Mouse (Mus musculus): Measurements from ENCODE around the gene Ptpn6.

Ptpn6 gene

DNA sequence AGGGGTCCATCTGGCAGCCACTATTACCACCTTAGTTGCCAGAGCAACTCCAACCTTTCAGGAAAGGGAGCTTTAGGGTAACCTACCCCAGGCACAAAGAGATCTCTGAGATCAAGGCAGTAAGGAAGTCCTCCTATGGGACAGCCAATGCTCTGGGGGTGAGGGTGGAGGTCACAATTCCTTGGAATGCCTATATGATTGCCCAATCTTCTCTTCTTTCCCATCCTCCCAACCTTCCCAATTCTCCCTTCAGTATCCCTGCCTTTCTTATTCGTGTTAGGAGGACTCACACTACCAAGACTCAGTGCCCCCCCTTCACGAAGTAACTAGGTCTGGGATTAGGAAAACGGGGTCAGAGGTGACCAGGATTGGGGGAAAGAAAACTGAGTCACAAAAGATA is 16.8 kb upstream of the Ptpn6 start:
- DNase-seq: no peak

DNA sequence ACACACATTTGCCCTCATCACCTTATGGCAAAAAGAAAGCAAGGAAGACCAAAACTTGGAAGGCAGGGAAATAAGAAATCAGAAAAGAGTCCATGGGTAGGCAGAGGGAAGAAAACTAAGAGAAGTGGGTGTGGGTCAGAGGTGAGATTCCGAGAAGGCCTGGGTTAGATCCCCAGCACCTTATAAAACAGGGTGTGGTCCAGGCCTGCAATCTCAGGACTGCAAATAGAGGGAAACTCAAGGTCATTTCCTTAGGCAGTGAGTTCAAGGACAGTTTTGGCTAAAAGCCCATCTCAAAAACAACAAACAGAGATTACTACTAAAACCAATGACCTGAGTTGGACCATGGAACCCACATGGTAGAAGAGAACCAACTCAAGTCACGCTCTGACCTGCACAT is 15.3 kb upstream of the Ptpn6 start:
- no peak for DNase-seq

DNA sequence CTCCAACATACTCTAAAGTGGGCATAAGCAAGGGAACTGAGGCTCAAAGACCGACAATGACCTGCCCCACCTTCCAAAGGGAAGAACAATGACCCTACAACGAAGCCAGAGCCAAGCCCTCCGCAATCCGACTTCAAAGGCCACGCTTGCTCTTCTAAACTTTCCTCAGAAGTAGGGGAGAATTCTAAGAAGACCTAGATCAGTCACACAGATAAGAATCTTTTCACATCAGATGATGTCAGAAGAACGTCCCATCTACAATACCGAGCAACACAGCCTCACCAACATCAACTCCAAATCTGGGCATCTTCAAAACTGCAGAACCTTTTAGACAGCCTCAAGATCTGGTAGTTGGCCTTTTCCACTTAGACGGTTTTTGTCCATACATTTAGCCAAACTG is 11.9 kb upstream of the Ptpn6 start:
- no peak for DNase-seq

DNA sequence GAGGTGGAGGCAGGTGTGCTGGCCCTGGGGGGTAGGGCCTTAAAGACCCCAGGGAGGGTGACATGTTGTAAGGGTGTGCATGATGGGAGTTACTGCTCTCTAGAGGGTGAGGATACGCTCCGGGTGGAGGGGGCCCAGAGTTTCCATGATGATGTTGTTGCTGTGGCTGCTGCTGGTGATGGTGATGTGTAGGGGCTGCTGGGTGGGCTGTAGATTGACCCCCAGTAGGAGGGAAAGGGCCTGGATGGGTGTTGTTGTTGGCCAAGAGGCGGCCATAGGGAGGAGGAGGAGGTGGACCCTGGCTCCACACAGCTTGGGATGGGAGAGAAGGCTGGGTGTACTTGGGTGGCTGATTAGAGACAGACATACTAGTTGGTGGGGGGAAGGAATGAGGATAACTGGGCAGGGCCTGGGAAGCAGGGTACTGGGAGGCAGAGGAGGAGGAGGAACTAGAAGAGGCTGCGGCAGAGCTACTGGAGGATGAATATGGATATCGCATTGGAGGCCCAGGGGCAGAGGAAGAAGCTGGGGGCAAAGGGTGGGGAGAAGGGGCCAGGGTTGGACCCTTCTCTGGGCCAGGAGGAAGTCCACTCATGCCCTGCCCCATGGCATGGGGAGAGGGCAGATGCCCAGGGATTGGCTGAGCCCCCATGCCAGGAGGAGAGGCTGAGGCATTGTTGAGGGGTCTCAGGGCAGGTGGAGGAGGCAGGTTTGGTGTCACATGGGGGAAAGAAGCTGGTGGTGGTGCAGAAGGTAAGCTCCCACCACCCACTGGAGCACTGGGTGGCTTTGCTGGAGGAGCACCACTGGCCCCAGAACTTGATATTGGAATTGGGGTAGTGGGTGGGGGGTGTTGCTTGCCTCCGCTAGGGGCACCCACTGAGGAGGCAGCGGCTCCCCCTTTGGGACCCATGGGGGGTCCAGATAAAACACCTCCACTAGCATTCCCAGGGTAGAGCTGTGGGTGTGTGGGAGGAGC is 8.4 kb upstream of the Ptpn6 start:
- no peak for DNase-seq

DNA sequence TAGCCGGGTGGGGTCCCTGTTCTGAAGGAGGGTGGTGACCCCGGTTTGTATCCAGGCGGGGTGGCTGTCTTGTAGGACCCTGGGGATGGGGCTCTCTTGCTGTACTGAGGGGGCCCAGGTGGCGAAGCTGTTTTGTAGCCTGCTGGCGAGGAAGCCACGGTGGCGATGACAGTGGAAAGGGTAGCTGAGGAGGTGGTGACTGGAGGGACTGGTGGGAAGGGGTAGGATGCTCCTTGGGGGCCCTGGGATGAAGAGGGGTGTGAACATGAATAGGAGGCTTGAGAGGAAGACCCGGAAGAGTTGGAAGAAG is 7.7 kb upstream of the Ptpn6 start:
- no peak for DNase-seq

DNA sequence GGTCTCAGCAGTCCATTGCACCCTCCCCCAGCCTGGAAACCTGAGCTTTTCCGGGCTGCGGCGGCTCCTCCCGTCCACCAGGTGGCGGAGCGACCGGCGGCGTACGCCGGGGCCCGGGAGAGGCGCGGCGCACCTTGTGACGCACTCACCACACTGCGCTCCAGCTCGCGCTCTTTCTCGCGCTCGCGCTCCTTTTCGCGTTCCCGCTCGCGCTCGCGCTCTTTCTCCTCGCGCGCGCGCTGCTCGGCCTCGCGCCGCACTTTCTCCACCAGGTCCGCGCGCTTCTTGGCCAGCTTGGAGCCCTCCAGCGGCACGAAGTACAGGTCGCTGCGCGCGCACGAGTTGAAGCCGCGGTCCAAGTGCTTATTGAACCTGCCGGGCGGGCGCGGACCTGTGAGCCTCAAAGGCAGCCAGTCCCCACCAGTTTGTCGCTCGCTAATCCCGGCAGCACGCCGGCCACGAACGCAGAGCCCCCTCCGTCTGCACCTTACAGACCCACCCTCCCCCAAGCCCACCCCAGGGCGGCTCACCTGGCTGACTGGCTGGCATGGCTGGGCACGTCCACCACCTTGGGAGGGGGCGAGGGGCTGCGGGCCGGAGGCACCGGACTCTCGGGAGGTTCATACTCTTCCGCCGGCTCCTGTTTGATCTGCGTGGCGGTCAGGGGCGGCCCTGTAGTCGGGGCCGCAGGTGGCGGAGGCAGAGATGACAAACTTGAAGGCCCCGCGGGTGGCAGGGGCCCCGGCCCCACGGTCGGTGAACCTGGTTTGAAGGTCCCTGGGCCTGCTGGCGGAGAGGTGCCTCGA is 7.2 kb upstream of the Ptpn6 start:
- peak; percentile 97 for DNase-seq

DNA sequence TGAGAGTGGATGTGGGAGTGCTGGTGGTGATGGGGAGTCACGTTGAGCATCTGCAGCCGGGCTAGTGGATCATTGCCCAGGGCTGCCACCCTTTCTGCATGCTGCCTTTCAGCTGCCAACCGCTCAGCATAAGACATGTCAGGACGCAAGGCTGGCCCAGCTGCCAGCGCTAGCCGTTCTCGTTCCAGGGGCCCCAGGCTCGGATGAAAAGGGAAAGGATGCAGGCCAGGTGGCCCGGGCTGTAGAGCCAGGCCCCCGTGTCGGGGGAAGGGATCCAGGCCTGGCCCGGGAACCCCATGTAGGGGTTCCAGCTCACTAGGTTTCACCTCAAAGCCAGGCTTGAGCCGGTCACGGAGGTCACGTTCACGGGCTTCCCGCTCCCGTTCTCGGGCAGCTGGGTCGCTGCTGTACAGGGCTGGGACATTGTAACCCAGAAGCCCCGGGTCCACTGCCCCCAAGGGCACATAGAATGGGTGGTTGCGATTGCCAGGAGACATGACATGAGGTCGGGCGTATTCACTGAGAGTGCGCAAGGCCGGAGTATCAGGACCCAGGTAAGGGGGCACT is 6.3 kb upstream of the Ptpn6 start:
- no peak for DNase-seq

DNA sequence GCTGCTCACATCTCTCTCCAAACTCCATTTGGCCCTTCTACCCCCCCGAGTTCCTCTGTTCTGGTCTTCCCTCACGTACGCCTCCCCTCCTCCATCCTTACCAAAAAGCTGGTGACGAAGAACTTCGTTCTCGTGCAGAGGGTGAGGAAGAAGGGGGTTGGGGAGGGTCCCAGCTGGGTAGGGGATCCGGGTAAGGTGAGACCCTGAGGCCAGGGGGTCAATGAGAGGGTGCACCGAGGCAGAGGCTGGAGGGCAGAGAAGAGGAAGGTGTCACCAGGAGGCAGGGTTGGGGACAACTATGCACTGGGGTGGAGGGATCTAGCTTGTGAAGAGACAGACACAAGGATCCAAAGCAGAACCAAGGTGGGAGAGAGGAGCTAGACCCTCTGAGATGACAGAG is 5.1 kb upstream of the Ptpn6 start:
- no peak for DNase-seq

DNA sequence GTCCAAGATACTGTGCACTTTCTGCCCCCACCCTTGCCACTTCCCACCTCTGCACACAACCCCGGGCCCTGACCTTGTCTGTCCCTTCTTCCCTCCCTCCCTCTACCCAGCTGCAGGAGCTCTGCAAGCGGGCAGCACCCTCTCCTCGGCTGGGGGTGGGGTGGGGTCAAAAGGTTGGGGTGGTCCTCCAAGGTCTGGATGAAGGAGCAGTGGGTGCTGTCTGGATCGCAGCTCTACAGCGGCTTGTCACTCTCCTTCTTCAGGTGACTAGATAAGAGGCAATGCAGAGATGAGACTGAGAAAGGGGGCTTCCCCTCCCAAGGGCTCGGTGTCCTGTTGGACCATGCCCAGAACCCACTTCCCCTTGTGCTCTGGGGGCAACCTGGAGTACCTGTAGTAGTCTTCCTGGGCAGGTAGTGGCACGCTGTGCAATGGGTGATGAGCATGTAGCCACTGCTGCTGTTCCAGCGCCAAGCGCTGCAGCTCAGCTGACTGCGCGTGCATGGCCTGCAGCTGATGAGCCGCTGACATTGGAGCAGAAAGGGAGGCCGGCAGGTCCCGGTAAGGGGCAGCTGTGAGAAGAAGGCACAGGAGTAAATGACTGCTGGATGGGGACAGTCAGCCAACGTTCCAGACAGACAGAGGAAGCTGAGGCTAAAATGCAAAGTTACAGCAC is 4.5 kb upstream of the Ptpn6 start:
- DNase-seq: no peak

DNA sequence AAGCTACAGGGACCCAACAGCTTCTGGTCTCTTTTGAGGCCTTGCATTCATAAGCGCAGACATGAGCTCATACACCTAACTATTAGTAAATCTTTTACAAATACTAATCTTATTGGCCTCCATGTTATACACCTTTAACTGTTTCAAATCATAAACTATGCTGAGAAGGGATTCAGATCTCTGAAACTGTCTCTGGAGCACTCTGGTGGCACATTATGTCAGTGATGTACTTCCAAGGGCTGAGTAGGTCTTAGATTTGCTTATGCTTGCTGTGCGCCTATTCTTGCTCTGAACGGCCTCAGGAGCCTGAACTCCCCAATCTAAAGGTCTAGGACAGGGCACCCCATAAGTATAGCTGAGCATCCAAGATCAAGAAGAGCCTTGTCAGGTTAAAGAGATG is 3.3 kb upstream of the Ptpn6 start:
- no peak for DNase-seq

DNA sequence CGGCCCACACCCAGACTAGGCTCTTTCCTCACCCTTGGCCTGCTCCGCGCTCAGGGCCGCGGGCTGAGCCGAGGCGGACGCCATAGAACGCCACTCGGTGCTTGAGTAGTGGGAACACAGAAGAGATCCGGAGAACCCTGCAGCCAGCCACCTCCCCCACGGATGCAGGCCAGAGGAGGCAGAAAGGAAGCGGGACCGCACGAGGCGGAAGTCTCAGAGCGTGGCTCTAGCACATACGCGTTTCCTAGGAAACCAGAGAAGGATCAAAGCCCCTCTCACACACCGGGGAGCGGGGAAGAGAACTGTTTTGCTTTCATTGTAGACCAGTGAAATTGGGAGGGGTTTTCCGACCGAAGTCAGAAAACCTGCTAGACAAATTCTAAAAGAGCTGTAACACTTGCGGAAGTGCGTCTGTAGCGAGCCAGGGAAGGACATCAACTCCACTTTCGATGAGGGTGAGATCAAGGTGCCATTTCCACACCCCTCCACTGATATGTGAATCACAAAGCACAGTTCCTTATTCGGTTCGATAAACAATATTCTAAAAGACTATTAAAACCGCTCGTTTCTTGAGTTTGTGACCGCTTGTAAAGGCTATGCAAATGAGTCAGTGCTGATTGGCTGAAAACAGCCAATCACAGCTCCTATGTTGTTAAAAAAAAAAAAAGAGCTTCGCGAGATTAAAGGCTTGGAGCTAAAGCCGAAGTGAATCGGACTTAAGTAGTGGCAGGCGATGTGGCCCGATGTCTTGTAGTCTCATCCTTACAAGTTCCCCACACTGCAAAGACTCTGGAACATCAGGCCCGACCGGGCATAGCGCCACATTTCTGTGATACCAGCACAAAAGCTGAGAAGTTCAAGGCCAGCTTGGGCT is 2.6 kb upstream of the Ptpn6 start, which contains the start of gene Grcc10:
Gene Grcc10, minus strand, starts transcription at position 487 of the 874 bp plus-strand sequence.
- DNase-seq: peak; percentile 90

DNA sequence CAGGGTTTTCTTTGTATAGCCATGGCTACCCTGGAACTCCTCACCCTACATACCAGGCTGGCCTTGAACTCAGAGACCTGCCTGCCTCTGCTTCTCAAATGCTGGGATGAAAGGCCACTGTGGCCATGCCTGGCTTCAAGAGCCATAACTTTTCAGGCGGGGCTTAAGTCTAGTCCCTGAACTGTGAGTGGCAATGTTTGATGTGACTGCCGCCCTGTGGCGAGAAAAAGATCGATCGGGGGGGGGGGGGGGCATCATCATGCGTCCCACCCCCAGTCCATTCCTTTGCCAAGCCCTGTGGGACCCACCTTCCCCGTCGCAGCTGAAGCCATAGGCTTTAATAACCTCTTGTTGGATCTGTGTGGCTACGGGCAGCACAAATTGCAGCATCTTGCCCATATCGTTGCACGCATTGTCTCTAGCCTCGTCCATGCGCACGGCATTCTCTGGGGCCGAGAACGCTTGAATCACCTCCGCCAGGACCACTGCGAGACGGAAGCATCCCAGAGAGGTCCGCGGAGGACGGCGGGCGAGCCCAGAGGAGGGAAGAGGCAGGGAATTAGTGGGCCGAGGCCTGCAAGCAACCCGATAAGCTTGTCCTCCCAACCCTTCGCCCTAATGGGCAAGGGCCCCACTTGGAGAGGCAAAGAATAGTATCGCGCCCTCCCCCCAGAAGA is 1.8 kb upstream of the Ptpn6 start:
- DNase-seq: peak; percentile 63

DNA sequence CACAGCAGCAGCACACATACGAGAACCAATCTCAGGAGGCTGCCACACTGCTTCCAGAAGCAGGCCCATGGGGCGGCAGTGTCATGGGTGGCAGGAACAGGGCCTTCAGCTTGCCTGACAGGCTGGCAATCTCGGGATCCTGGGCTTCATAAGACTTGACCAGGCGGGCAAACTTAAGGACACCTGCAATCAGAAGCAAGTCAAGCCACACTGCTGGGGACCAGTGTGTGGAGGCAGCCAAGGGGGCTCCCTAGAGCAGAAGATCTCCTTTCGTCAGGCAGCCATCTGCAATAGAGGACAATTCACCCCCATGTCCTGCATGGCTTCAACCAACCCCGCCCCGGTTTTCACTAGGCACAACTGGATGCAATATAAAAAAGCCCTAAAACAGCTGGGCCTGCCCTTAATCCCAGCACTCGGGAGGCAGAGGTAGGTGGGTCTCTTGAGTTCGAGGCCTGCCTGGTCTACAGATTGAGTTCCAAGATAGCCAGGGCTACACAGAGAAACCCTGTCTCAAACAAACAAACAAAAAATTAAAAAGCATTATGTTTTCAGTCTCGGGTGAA is 800 bp upstream of the Ptpn6 start:
- DNase-seq: no peak

DNA sequence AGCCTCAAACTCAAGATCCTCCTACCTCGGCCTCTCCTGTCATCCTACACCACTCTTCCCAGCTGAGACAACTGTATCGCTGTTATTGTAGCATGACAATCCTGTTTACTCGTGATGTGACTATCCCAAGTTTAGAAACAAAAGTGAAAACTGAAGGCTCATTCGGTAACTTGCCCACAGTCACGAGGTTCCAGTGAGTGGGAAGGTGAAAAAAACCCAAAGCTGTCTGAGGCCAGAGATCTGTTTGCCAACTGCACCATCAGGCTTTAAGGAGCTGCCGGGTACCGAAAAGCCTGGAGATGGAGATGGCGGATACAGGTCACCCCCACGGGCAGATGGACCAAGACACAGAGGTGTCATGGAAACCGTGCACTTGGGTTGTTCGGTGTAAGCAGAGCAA is 1.5 kb downstream of the Ptpn6 start:
- DNase-seq: no peak

DNA sequence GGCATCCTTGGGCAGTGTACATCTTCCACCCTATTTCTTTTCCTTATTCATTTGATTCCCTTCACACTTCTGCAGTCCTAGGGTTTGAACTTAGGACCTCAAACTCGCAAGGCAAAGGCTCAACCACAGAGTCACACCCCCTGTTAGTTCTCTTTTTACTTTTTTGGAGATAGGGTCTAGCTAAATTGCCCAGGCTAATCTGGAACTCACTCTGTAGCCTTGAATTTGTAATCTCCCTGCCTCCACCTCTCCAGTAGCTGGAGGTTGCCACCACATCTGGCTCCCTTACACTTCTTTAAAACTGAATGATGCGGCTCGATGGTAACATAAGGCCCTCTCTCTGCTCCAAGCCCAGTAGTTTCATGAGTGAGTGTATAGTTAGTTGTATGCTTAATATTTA is 4.1 kb downstream of the Ptpn6 start:
- no peak for DNase-seq

DNA sequence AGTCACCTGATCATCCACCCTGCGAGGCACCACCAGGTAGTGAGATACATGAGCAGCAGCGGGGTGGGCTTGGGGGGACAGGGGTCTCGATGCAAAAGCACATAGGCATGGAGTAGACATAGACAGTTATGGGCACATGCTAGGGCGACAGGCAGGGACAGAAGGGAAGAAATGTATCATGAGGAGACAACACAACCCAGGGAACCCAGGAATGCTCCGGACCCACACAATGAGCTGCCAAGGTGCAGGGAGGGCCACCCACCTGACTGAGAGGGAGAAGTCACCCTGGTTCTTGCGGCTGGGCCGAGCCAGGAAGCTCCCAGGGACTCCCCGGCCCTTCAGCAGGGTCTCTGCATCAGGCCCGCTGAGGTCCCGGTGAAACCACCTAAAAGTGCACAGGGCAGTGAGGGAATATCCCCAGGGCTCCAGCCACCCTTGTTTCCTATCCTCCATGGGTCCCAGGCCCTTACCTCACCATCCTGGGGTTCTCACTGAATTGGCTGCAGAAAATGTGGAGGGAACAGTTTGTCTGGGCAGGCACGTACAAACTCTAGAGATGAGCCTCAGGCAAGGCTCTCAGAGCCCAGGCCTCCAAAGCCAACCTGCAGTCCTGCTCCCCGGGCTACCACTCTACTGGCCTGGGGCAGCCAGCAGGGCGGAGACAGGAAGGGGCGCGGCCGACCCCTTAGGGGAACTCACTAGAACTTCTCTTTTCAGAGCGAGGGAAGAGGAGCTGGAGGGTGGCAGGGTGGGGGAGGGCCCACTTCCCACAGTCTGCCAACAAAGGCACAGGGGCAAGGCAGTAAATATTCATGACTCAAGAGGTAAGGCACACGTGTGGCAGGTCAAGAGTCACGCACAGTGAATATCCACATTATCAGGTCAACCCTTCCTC is 5.8 kb downstream of the Ptpn6 start:
- no peak for DNase-seq

DNA sequence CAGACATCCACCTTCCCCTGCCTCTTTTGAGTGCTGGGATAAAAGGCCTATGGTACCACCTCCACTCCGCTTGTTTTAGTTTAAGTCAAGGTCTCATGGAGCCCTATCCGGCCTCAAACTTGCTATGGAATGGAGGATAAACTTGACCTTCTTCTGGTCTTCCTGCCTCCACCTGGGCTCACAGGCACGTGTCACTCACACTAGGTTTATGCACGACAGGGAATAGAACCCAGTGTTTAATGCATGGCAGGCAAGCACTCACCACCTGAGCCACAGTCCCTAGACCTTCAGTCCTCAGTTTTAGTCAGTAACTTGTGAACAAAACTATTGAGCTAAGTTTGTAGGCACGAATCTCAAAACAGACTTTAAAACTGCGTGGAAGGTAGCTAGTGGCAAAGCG is 7.5 kb downstream of the Ptpn6 start:
- DNase-seq: no peak

DNA sequence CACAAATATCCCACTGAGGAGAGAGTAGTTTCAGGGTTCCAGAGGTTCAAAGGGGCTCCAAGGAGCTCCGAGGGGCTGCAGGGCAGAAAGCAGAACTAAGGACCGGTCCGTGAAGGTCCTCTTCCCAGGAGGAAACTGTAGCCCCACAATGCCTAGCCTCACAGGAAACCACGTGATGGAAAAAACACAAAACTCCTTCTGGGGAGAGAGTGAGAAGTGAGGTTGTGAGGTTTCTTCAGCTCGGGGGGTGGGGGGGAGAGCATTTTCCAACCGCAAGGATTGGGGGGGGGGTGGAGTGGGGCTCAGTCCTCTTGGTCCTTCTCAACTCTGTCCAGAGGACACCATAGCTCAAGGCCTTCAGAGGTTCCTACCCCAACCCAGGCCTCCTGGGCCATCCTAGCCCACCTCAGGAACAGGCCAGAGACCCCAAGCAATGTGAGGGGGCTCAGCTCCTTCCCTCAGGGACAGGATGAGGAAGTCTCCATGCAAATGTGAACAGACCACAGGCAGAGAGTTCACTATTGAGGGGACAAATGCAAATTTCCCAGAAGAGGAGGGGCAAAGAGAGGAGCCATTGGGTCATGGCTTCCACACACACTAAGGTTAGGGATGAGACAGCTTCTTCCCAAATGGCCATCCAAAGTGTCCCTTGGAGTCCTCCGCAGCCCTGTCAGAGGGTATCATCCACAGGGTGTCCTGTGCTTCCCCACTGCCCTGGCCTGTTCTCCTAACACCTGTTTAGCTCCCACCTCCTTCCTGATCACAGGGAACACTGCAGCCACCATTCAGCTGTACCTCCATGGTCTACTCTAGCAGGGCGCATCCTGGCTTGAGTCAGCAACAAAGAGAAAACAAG is 8.4 kb downstream of the Ptpn6 start:
- no peak for DNase-seq

DNA sequence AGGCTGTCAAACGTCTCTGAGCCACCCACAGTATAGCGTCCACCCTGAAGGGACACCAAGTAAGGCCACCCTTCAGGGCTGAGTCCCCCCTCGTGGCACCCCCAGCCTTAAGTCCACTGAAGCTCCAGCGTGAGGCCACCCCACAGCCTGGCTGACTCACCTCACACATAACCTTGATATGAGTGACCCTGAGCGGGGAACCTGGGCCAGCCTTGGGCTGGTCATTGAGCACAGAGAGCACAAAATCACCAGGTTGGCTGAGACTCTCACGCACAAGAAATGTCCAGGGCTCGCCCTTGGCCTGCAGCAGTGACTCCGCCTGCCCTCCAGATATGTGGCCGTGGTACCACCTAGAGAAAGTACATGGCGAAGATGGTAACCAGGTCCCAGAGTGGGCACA is 9.9 kb downstream of the Ptpn6 start:
- no peak for DNase-seq

Measured in kidney, adult 11 months (tissue).